Mouse (Mus musculus): ENCODE results near the gene Pou2f1.
A peak's percentile ranks its signal among the peaks of the same experiment; 100 is the strongest.

Gene Pou2f1

DNA sequence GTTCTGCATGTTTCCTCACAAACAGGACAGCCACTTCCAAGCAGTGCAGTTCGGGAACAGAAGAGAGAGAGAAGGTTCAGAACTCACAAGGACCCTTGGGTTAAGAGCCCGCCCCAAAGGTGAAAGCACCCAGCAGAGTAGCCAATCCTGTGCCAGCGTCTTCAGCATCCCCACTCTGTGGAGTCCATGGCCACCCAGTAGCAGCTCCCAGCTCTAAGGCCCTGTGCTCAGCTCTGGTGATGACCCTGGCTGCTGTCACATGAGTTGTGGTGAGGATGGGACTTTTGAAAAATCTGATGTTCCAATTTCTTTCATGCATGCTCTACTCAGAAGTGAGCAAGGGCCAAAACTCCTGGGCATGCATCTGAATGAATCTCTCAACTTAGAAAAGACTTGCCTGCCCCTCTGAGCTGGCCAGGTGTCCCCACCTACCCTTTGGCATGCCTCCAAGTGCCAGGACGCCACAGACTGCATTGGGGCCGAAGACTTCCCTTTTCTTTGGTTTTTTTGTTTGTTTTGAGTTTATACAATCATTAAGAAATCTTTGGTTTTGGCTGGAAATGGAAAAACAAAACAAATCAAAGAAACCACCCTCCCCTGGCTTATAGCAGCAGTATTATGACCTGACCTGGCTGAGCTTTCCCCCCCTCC, 135.7 kb downstream of the Pou2f1 start:
- DNase-seq, result no peak

DNA sequence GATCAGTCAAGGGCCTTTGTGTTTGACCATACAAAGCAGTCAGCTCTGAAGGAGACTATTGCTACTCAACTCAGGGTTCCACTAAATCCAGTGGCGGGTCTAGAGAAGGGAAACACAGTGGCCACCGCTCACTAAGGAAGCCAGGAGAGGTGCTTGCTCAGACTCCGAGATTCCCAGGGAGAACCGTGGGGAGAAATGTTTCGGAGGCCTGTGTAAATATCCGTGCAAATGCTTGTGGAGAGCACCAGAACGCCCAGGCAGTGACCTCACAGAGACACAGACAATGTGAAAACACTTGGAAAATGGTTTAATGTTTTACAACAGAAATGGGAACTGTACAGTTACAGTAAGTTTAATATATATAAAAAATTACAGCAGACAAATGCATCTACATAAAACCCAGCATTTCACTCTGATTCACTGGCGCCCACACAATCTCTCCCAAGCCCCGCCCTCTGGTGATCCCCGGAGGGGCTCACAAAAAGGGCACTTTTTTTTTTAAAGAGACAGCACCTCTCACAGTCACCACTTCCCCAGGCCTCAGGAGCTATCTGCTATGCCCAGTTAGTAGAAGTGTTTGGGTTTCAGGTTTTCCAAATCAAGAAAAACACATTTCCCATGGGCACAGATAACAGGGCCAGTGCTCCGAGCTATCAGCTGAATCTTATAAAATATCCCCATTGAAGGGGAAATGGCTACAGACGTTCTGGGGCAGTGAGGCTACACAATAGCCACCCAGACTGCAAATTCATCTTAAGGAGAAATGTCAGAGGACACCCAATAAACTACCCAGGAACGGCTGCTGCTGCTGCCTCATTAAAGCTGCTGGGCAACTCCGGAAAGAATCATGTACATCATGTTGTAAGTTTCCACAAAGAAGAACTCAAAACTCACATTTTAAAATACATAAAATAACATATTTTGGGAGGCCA, 137.3 kb downstream of the Pou2f1 start:
- DNase-seq, result no peak

DNA sequence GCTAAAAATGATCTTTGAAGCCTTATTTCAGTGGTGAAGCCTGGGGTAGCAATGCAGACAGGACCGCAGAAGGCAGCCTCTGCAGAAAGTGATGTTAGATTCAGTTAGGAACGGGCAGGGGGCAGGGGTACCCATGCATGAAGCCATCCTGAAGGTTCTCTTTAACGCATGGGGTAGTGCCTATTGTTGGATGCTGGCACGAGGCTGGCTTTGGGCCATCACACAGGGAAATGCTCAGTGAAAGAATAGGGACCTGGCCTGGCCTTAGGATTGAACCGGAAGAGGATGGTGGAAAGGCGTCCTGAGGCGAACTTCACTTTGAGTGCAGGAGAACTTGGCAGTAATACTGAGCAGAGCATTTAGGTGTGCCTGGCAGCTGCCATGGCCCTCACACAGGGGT, 140.4 kb downstream of the Pou2f1 start:
- no peak for DNase-seq

DNA sequence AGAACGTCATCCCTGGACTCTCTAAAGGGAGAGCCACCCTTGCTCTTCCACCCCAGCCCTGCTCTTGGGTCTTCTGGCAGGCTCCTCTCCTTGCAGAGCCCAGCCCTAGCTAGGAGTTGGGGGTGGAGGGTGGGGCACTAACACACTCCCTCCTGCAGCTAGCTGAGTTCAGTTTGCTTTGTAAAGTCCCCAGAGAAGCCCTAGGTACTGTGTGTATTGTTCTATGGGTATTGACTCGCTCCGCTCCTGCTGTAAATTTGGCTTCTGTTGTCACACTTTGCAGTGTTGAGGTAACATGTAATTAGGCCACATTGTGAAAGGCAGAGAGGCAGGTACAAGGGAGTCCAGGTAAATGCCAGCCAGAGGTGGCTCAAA, 141.3 kb downstream of the Pou2f1 start:
- DNase-seq, result no peak

DNA sequence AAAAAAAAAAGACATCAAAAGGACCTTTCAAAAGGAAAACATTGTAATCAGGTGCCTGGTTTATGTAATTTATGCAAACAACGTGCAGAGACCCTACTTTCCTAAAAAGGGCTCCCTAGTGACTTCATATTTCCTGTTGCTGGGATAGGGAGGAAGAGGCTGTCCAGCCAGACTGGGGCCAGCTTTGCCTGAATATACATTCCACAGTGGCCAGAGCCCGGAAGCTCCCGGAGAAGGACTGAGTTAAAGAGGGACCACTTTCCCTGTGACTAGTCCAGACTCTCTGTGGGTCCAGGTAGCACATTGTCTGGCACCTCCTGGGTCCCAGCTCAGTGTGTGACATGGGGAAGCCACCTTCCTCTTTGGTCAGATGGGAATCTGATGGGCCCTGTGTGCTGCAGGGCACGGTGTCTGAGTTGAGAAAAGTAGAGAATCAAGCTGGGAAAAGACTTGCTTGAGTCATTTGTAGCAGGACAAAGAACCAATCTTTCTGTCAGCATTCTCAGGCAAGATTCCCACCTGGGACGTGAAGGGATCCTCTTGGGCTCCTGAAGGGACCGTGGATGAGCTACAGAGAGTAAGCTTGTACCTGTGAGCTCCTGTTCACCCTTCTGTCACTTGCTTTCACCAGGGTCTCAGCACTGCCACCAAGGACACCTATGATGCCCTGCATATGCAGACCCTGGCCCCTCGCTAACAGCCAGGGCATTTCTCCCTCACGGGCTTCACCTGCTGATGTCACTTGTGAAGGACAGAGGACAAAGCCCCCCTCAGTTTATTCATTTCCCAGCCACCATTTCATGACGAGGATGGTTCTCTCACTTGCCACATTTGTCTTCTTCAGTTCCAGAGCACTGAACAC, 141.9 kb downstream of the Pou2f1 start:
- DNase-seq, result no peak

DNA sequence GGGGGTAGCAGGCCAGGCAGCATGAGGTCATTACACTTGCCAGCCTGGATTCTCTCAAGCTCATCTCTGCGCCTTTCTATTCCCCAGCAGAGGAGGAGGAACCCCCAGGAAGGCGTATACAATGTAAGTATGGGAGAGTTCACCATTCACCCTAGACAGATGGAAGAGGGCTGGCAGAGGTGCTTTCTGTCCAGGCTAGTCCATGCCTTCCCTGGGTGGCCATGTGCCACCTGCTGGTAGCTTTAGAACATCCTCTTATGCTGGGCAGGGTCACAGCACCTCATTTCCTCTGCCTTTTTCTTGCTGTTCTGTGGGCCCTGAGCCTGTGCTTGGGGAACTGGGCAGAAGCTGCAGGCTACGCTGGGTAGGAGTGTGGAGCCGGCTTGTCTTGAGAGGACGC, 144.1 kb downstream of the Pou2f1 start:
- DNase-seq, result peak; percentile 55

DNA sequence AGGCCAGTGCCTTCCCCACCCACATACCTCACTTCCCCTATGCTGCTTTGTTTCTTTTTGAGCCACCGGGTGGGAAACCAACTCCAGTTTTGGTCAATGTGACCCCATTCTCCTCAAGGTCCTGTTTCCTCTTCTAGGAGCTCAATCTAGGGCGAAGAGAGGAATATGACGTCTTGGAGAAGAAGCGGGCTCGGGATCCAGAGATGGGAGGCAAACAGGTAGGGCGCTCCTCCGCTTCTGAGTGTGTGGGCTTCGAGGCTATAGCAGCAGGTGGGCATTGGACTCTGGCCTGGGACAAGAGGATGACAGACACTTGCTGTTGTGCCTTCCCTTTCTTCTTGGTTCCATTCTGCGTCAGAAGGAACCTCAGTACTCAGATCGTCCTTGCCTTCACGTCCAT, 145.2 kb downstream of the Pou2f1 start:
- no peak for DNase-seq

DNA sequence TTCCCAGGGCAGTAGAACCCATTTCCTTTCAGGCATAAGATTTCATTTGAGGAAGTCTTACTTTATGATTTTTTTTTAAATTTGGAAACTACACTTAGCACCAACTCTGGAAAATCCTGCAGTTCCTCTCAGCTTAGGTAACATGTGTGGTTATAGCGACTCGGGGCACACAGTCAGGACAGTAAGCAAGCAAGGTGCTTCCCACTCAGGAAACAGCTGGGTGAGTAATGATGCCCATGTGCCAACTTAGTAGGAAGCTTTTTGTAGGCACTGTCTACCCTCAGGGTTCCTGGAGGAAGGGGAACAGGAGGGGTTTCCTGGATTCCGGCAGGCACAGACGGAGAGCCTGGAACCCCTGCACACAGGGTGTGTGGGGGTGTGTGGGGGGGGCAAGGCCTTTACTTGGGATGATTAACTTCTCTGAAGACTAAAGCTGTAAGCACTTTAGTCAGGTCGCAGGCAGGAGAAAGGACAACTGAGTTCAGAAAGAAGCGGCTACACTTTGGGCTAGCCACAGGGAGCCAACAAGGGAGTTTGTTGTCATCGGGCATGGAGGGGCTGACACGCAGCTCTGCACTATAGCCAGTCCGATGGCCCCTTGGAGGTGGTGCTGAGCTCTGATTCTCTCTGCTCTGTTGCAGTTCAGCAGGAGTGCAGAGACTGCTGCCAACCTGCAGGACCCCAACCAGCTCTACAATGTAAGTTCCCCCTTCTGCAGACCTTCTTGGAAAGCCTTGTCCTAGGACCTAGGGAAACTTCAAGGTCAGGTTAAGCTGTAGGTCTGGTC, 146.5 kb downstream of the Pou2f1 start:
- no peak for DNase-seq

DNA sequence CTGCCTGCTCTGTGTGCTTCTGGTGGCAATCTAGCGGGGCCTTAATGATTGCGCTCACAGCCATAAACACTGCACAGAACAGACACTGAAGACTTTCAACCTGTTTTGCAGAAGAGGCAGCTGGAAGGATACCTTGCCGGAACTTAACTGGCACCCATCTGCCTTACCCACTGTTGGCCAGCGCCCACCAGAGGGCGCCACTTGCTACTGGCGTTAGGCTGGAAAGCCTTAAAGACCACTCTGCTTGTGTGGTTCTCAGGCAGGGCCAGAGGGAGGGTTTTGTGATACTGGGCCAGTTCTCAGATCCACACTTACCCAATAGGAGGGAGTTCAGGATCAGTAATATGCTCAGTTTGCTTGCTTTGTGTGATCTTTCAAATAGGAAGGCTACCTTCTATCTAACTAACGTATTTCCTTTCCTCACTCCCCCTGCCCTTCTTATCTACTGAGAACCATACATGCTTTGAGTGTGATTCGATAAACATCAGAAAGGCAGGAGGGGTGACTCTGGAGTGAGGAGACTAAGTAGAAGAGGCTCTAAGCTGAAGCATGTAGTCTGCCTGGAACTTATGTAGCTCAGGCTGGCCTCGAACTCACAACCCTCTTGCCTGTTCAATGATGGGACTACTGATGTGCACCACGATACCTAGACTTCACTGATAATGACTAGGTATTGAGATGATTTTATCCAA, 148.6 kb downstream of the Pou2f1 start:
- peak; percentile 87 for DNase-seq

DNA sequence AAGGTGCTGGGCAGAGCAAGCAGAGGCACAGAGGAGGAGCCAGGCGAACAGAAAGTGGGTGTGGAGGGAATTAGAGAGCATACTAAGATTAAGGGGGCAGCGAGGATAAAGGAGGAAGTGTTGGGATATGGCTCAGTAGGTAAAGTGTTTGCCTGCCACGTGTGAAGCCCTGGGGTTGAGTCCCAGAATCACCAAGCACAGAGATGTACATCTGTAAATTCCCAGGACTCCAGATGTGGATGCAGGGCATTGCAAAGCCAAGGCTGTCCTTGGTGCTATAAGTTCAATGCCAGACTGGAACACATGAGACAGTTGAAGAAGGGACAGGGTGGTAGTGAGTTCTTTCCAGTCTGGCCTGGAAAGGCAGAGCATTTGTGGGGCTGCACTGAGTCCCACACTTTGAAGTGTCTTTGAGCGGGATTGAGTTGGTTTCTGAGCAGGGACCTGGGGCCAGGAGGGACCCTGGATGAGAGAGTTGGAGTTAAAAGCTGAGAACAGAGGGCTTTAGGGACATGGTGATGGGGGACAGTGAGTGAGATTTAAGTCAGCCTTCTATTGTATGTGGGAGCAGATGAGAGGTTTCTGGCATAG, 149.3 kb downstream of the Pou2f1 start:
- DNase-seq, result peak; percentile 8

DNA sequence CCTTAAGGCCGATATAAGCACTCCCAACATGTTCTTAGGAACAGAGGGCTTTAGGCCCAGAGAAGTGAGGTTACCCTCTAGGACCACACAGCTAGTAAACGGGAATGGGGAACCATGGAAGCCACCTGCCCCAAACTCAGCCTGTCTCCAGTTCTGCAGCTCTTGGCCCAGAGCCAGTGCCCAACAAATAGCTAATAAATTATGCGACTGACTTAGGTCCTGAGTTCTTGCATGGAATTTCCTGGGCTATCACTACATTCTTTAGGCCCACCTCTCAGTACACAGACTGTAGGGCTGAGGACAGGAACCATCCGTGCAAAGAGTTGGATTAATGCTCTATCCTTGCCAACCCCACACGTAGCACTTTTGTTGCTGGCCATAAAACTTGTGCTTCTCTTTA, 150.3 kb downstream of the Pou2f1 start:
- peak; percentile 5 for DNase-seq

DNA sequence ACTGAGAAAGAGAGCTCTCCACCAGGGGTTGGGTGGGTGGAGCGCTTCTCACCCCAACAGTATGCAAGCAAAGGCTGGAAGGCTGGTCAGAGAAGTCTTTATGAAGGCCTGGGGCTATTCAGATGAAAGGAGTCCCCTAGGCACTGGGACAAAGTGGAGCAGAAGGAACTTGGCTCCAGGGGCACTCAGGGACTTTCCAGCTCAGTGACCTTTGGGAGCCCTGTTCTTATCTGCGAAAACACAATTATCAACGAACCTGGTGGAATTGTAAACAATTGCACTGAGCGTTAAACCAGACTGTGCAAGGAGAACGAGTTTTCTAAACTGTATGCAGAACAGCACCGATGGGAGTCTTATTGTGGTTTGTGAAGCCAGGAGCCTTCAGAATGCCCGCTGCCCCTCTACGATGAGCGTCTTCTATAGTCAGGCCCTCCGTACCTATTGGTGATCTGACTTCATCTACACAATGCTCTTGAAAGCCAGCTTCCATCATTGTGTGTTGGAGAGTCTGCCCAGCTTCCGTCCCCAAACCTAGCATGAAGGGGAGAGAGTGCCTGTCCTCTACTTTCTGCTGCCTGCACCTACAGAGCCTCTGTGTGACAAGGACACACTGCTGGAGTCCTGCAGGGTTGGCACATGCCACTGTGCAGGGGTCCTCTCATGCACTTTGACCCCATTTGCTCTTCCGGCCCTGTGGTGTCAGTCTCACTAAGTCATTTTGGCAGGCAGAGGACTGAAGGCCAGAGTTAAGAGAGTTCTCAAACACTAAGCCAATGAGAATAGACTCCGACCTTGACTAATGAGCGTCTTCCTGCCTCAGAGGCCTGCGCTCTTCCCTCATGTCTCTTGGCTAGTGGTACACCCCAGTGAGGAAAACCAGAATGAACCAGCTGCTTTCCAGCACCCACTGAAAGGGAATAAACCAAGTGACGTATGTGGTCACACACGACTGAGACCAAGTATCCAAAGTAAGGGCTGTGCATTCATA, 152.7 kb downstream of the Pou2f1 start:
- no peak for DNase-seq

DNA sequence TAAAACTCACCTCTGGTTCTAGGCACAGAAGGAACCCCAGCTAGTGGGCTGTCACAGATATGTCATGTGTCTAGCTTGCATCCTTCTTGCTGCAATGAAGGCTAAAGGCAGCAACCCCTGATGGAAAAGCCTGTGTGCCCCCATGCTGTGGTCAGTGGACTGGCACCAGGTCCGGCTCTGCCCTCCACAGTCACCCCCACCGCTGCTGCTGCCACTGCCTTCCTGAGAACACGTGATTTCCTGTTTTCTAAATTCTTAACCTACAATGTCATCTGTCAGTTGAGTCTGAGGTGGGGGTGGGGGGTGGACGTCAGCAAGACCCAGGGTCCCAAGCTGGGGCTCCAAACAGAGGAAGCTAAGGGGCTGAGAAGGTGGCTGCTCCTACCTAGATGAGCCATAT, 153.6 kb downstream of the Pou2f1 start:
- peak; percentile 70 for DNase-seq

DNA sequence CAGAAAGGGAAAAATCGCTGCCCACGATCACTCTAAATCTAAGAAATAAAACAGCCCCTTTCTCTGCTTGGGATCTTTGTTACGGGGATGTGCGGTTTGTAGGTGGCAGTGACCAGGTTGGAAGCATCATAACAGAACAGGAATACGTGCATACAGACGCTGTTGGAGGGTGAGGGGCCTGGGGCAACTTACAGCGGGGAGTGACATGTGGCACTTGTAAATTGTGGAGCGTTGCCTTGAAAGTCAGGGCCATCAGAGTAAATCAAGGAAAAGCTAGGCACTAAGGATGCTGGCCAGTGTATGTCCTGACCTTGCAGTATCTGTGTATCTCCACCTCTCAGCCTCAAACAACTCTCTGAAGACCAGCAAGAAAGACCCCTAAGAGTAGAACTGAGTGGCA, 154.1 kb downstream of the Pou2f1 start:
- DNase-seq, result no peak

DNA sequence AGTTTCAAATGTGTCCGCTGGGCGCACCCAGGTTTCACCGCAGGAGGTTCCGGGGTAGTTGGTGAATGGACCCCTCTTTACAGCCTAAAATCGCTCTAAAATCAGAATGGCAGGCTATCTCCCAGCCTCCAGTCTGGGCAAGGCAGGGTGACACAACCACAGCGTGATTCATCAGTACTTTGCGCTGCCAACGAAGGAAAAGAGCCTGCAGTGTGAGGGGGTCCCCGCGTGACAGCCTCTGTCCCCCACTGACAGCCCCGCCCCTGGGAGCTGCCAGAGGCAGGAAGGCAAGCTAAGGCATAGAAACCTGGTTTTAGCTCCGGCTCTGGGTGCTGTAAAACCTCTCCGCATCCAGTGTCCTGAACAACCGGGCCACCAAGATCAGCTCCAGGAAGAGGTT, 157.1 kb downstream of the Pou2f1 start:
- DNase-seq, result peak; percentile 85

DNA sequence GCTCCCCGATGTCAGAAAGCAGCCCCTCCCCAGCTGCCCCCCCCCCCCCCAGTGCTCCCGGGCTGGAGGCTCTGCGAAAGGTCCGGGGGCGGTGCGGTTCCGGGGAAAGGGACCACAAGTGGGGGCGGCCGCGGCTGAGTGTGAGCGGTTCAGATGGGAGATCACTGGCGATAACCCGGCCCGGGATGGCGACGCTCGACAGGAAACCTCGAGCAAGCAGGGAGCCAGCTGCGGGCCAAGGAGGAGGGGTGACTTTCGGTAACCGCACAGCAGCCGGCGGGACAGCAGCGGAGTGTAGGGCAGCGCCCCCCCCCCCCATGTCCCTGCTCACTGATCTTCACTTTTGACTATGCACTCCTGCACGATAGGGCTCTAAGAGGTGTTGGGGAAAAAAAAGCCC, 157.5 kb downstream of the Pou2f1 start:
- DNase-seq, result peak; percentile 87

DNA sequence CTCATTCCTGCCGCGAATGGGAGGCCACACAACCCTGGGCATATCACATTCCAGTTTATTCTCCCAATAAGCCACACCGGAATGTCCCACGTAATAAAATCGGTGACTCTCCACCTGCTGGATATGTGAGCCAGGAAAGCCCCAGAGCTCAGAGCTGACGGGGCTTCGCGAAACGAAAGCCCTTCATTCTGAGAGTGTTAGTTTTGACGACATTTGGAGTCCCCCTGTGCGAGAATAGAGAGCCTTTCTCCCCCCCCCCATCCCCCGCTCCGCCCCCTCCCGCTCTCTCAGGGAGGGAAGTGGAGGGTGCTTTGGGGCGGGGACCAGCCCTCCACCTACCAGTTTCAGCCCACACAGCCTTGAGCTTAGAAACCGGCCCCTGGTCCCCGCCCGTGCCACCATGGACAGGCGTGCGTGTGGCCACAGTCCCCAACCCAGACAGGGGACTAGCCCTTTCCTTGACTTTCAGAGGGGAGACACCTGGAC, 158.0 kb downstream of the Pou2f1 start:
- DNase-seq, result peak; percentile 80

DNA sequence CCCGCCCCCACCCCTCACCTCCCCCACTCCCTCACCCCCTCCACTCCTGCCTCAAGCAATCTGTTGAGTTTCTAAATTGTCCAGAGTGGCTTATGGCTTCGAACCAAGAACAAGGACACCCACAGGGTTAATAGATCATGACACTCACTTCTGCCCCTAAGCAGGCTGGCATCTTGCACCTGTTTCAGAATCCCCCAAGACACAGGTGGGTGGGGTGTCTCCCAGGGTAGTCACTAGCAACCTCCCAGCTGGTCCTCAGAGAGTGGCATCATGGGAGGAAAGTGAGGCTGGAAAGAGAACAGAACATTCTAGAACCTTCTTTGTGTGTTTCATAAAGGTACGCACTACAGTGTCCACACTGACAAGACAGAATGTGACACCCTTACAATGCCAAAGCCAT, 158.9 kb downstream of the Pou2f1 start:
- DNase-seq, result peak; percentile 75

DNA sequence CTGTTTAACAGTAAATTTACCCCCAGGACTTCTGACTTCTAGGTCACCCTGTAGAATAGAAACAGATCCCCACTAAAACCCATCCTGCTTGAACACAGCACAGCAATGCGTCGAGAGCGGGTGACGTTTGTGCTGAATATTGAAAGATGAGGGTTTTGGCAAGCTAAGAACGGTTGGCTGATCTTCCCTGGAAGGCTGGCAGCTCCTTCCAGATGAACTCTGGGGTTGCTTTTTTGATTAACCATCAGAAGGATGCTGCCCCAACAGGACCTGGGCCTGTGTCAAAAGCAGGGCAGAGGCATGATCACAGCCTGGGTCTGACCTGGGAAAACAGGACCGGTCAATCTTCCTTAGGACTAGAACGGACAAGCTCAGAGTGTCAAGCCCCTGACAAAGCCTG, 160.3 kb downstream of the Pou2f1 start:
- no peak for DNase-seq

Measured in thymus, postnatal 25 days (tissue).